Mouse (Mus musculus): ENCODE data around the gene Fhl4. TPM values are rescaled to one million over a fixed set of nuclear protein-coding genes. Genes with fewer than 3 reads are reported as not detected.

The Fhl4 gene
- polyA plus RNA-seq (2012; rRNA removed) (0.75 and 1.0 TPM in 2 replicates), polyA plus RNA-seq (2014; fragmentation: Nextera tagmentation; extraction: Ambion mirVana) (1.3 and 1.6 TPM in 2 replicates)

DNA sequence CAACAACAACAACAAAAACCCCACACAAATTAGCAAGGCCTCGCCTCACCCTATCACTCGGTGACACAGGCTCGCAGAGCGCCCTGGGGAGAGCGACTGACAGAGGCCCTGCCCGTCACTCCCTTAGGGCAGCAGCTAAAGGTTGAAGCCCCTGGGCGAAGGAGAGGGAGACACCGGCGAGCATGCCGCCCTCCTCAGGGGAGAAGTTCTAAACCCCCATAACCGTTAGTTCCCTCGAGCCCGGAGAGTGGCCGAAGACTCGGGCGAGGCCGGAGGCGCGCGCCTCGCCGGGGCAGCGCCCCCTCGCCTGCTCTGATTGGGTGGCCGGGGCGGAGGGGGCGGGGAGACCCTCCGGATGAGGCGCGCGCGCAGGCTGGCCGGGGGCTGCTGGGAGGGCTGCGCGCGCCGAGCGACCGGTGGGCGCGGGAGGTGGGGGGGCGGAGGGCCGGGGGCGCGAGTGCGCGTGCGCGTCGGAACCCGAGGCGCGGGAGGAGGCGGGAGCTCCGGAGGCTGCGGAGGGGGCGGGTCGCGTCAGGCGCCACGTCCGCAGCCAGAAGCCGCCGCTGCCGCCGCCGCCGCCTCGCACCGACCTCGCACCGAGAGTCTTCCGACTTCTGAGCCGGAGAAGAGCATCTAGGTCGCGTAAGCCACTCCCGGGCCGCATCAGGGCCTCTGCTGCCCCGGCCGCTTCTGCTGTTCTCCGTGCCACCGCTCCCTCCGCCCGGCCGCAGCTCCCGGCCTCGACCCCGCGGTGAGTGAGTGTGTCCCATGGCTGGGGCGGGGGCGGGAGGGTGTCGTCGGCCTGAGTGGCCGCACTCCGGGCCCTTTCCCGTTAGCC, at the start of gene Fhl4, which contains the start of gene Tmem263:
Fhl4 (minus strand) TSS at position 249 of the 838 bp plus-strand sequence.
Tmem263 (plus strand) TSS at position 381 of the 838 bp plus-strand sequence.
- peak within 1 kb of the TSS; percentile 77 for H3K4me2 ChIP-seq (replicated peaks; ENCODE audit: low read depth, low read length, severe bottlenecking)
- DNase-seq (ENCODE audit: low spot score) (peak; percentile 94), ATAC-seq (ENCODE audit: low FRiP score, low read depth) (peak; percentile 96)
- H3K27ac ChIP-seq (replicated peaks; ENCODE audit: low read depth, low read length) = peak within 1 kb of the TSS; percentile 85
- H3K27me3 ChIP-seq (ENCODE audit: control insufficient read depth, insufficient read depth, low read length) = no peaks in the 10 kb centered on the region
- peak within 1 kb of the TSS; percentile 99 for H3K4me3 ChIP-seq (replicated peaks; ENCODE audit: low read length)
- H3K9me3 ChIP-seq (ENCODE audit: control insufficient read depth, low read length) = no peaks in the 10 kb centered on the region
- peaks cover 11% of the 10 kb centered on the region; the same call in 1 of the 2 replicates for H3K4me1 ChIP-seq (ENCODE audit: control insufficient read depth, insufficient read depth, low read length)
- peak within 1 kb of the TSS; percentile 97 for H3K9ac ChIP-seq (ENCODE audit: low read depth, low read length, severe bottlenecking)
- under 1% methylated on average over 26 of the region's 96 CpGs for WGBS
- 0 out of 2 replicates have a peak, but pooled peaks cover 3% of the 10 kb centered on the region for H3K36me3 ChIP-seq (ENCODE audit: control insufficient read depth, insufficient read depth, low read length)
- TF ChIP-seq POLR2A (IDR thresholded peaks at IDR 0.05; ENCODE audit: borderline replicate concordance, extremely low read depth, insufficient read depth, insufficient read length) = peak; percentile 84; the same call in 1 of the 2 replicates

DNA sequence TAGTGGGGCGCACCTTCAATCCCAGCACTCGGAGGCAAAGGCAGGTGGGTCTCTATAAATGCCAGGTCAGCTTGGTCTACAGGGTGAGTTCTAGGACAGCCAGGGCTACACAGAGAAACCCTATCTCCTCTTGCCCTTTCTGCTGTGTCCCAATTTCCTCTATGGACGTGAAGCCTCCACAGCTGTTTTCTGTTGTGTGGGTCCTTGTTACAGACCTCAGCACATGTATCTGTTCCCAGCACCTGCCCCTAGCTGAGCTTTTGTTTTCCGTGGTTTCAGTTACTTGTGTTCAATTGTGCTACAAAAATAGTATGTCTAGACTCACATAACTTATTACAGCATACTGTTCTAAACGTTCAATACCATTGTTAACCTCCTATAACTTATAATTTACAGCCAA, 46.9 kb upstream of the Fhl4 start:
- Histone ChIP-seq H3K4me3 (replicated peaks; ENCODE audit: low read length) (no peak overlapping the region), H3K4me1 (ENCODE audit: control insufficient read depth, insufficient read depth, low read length) (no peaks in the 10 kb centered on the region), H3K9me3 (ENCODE audit: control insufficient read depth, low read length) (no peaks in the 10 kb centered on the region), H3K27me3 (ENCODE audit: control insufficient read depth, insufficient read depth, low read length) (no peaks in the 10 kb centered on the region), H3K4me2 (replicated peaks; ENCODE audit: low read depth, low read length, severe bottlenecking) (no peak overlapping the region), H3K36me3 (ENCODE audit: control insufficient read depth, insufficient read depth, low read length) (peaks cover 31% of the 10 kb centered on the region), H3K27ac (replicated peaks; ENCODE audit: low read depth, low read length) (no peak overlapping the region), H3K9ac (ENCODE audit: low read depth, low read length, severe bottlenecking) (no peak overlapping the region)
- WGBS = 83% methylated on average over 5 of the region's 5 CpGs
- ATAC-seq (ENCODE audit: low FRiP score, low read depth) (no peak), DNase-seq (ENCODE audit: low spot score) (no peak)
- TF ChIP-seq POLR2A (IDR thresholded peaks at IDR 0.05; ENCODE audit: borderline replicate concordance, extremely low read depth, insufficient read depth, insufficient read length) = no peak

GRCm38 (mm10) chr10:85146282-85146681, 44.0 kb upstream of the Fhl4 start:
- H3K4me1 ChIP-seq (ENCODE audit: control insufficient read depth, insufficient read depth, low read length) = 0 out of 2 replicates have a peak, but pooled peaks cover 3% of the 10 kb centered on the region
- peaks cover 35% of the 10 kb centered on the region for H3K36me3 ChIP-seq (ENCODE audit: control insufficient read depth, insufficient read depth, low read length)
- no peak for DNase-seq (ENCODE audit: low spot score)
- no peak overlapping the region for H3K4me2 ChIP-seq (replicated peaks; ENCODE audit: low read depth, low read length, severe bottlenecking)
- no peak for ATAC-seq (ENCODE audit: low FRiP score, low read depth)
- H3K9ac ChIP-seq (ENCODE audit: low read depth, low read length, severe bottlenecking) = no peak overlapping the region
- TF ChIP-seq POLR2A (IDR thresholded peaks at IDR 0.05; ENCODE audit: borderline replicate concordance, extremely low read depth, insufficient read depth, insufficient read length) = no peak
- H3K9me3 ChIP-seq (ENCODE audit: control insufficient read depth, low read length) = no peaks in the 10 kb centered on the region
- H3K27ac ChIP-seq (replicated peaks; ENCODE audit: low read depth, low read length) = no peak overlapping the region
- 90% methylated on average over 14 of the region's 14 CpGs for WGBS
- H3K4me3 ChIP-seq (replicated peaks; ENCODE audit: low read length) = no peak overlapping the region
- H3K27me3 ChIP-seq (ENCODE audit: control insufficient read depth, insufficient read depth, low read length) = no peaks in the 10 kb centered on the region

DNA sequence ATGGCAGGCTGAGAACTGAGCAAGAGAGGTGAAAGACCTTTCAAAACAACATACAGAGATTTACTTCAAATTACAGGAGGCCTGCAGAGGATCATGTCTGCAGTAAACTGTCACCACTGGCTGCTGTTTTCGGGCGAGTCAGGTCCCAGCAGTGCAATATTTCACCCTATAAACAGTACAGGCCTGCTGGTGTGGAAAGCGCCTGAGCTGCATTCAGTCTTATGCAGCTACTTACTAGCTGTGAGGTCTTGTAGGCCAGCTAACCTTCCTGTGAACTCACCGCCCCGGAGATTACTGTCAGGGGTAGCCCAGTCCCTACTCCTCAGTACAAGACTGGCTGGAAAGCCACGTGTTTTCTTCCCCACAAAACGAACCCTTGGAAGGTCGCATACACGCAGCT, 39.2 kb upstream of the Fhl4 start:
- Histone ChIP-seq H3K9me3 (ENCODE audit: control insufficient read depth, low read length) (no peaks in the 10 kb centered on the region), H3K4me2 (replicated peaks; ENCODE audit: low read depth, low read length, severe bottlenecking) (no peak overlapping the region), H3K9ac (ENCODE audit: low read depth, low read length, severe bottlenecking) (no peak overlapping the region), H3K4me1 (ENCODE audit: control insufficient read depth, insufficient read depth, low read length) (0 out of 2 replicates have a peak, but pooled peaks cover 5% of the 10 kb centered on the region), H3K36me3 (ENCODE audit: control insufficient read depth, insufficient read depth, low read length) (peaks cover 20% of the 10 kb centered on the region), H3K27ac (replicated peaks; ENCODE audit: low read depth, low read length) (no peak overlapping the region), H3K27me3 (ENCODE audit: control insufficient read depth, insufficient read depth, low read length) (no peaks in the 10 kb centered on the region), H3K4me3 (replicated peaks; ENCODE audit: low read length) (no peak overlapping the region)
- DNase-seq (ENCODE audit: low spot score) = peak; percentile 35
- peak; percentile 73 for ATAC-seq (ENCODE audit: low FRiP score, low read depth)
- 23% methylated on average over 9 of the region's 9 CpGs for WGBS
- no peak for TF ChIP-seq POLR2A (IDR thresholded peaks at IDR 0.05; ENCODE audit: borderline replicate concordance, extremely low read depth, insufficient read depth, insufficient read length)

- Histone ChIP-seq H3K27me3 (ENCODE audit: control insufficient read depth, insufficient read depth, low read length) (no peaks in the 10 kb centered on the region), H3K9me3 (ENCODE audit: control insufficient read depth, low read length) (no peaks in the 10 kb centered on the region), H3K4me1 (ENCODE audit: control insufficient read depth, insufficient read depth, low read length) (0 out of 2 replicates have a peak, but pooled peaks cover 2% of the 10 kb centered on the region), H3K4me2 (replicated peaks; ENCODE audit: low read depth, low read length, severe bottlenecking) (no peak overlapping the region), H3K9ac (ENCODE audit: low read depth, low read length, severe bottlenecking) (no peak overlapping the region), H3K4me3 (replicated peaks; ENCODE audit: low read length) (no peak overlapping the region), H3K27ac (replicated peaks; ENCODE audit: low read depth, low read length) (no peak overlapping the region), H3K36me3 (ENCODE audit: control insufficient read depth, insufficient read depth, low read length) (peaks cover 16% of the 10 kb centered on the region)
- DNase-seq (ENCODE audit: low spot score) (no peak), ATAC-seq (ENCODE audit: low FRiP score, low read depth) (no peak)
- no peak for TF ChIP-seq POLR2A (IDR thresholded peaks at IDR 0.05; ENCODE audit: borderline replicate concordance, extremely low read depth, insufficient read depth, insufficient read length)
- WGBS = 94% methylated on average over 6 of the region's 6 CpGs
These were observed 34.3 kb upstream of the Fhl4 start for GRCm38 (mm10) chr10:85136573-85136972.

Measured in limb, embryonic 14.5 days (tissue).